Mouse (Mus musculus) liver, postnatal 0 days (tissue): ENCODE results near the gene Pate3.

Experiments
- CTCF ChIP-seq: sonication (generic); IDR thresholded peaks from 2 replicates; pipeline ENCODE4 v1.5.1; 2016; ENCODE audit warnings: antibody characterized with exemption, low read depth
- EP300 ChIP-seq: IDR thresholded peaks from 2 replicates; pipeline ENCODE4 v1.6.1; 2016; ENCODE audit warnings: antibody characterized with exemption, low read depth, mild to moderate bottlenecking

GRCm38 (mm10) chr9:35673557-35673956 lies 25.6 kb upstream of the Pate3 start:
- no peak for TF ChIP-seq CTCF
- no peak for TF ChIP-seq EP300
